Comparison of ENCODE assay signal across 31 mouse cellular contexts in genomic region chr10:39650316-39650715, GRCm38 (mm10).
"Had no signal": no experiment of that assay in that cellular context is flagged by ENCODE, and none has a peak within 500 bp of the region (broad histone marks: within the 10 kb centered on the region; RNA-seq: fewer than 3 reads in every experiment).

No protein-coding gene starts in this region.

- H3K9ac ChIP-seq: limb, embryonic 12.5 days; limb, embryonic 13.5 days; limb, embryonic 15.5 days; liver, embryonic 13.5 days; liver, embryonic 14.5 days; liver, embryonic 15.5 days; liver, postnatal 0 days; lung, embryonic 14.5 days; lung, embryonic 15.5 days; midbrain, embryonic 12.5 days; midbrain, embryonic 13.5 days; midbrain, embryonic 15.5 days; neural tube, embryonic 12.5 days had no signal

- H3K27ac ChIP-seq: limb, embryonic 10.5 days; limb, embryonic 12.5 days; limb, embryonic 13.5 days; limb, embryonic 15.5 days; liver, embryonic 12.5 days; liver, embryonic 13.5 days; liver, embryonic 14.5 days; liver, embryonic 15.5 days; lung, embryonic 15.5 days; macrophage; midbrain, embryonic 10.5 days; midbrain, embryonic 12.5 days; midbrain, embryonic 13.5 days; midbrain, embryonic 15.5 days; neural tube, embryonic 12.5 days had no signal

- ATAC-seq: liver, postnatal 0 days; lung, postnatal 0 days; midbrain, embryonic 13.5 days; midbrain, embryonic 15.5 days; midbrain, embryonic 16.5 days had no signal

- H3K4me2 ChIP-seq: limb, embryonic 12.5 days; limb, embryonic 13.5 days; limb, embryonic 15.5 days; liver, embryonic 11.5 days; liver, embryonic 15.5 days; lung, embryonic 14.5 days; lung, embryonic 15.5 days; midbrain, embryonic 12.5 days; midbrain, embryonic 13.5 days; midbrain, embryonic 15.5 days; neural tube, embryonic 12.5 days had no signal

- H3K4me3 ChIP-seq: limb, embryonic 10.5 days; limb, embryonic 12.5 days; limb, embryonic 13.5 days; limb, embryonic 15.5 days; liver, embryonic 12.5 days; liver, embryonic 13.5 days; liver, embryonic 15.5 days; lung, embryonic 15.5 days; megakaryocyte, embryonic 14.5 days; midbrain, embryonic 10.5 days; midbrain, embryonic 12.5 days; midbrain, embryonic 13.5 days; midbrain, embryonic 15.5 days; myocyte; neural tube, embryonic 12.5 days had no signal

- H3K36me3 ChIP-seq: liver, embryonic 13.5 days; liver, embryonic 15.5 days; midbrain, embryonic 15.5 days had no signal

- H3K27me3 ChIP-seq: limb, embryonic 12.5 days; limb, embryonic 13.5 days; limb, embryonic 15.5 days; liver, embryonic 12.5 days; liver, embryonic 13.5 days; liver, embryonic 15.5 days; lung, embryonic 15.5 days; megakaryocyte, embryonic 14.5 days; midbrain, embryonic 12.5 days; midbrain, embryonic 13.5 days; midbrain, embryonic 15.5 days; neural tube, embryonic 12.5 days had no signal

- H3K9me3 ChIP-seq: limb, embryonic 10.5 days; limb, embryonic 12.5 days; limb, embryonic 13.5 days; limb, embryonic 15.5 days; liver, embryonic 12.5 days; liver, embryonic 13.5 days; liver, embryonic 15.5 days; lung, embryonic 15.5 days; megakaryocyte, embryonic 14.5 days; midbrain, embryonic 10.5 days; midbrain, embryonic 13.5 days; midbrain, embryonic 15.5 days; neural tube, embryonic 12.5 days had no signal

- DNase-seq: left cerebral cortex, postnatal 4 days; liver; liver, postnatal 0 days; lung, adult 18-20 months; lung, adult 2 months; lung, embryonic 14.5 days; lung, postnatal 10 days; lung, postnatal 14 days; lung, postnatal 36 days; lung, postnatal 4 days; midbrain, embryonic 14.5 days had no signal
